Mouse (Mus musculus) C2C12 (cell line): ENCODE results near the gene Hipk2. TPM values are rescaled to one million over a fixed set of nuclear protein-coding genes. Genes with fewer than 3 reads are reported as not detected.

Experiments used
- H3K27me3 ChIP-seq: one replicate; pipeline ENCODE4 v1.6.1; 2011; ENCODE audit not compliant: control insufficient read depth, insufficient read depth, insufficient read length
- H3K36me3 ChIP-seq: one replicate; pipeline ENCODE4 v1.6.1; 2011; ENCODE audit not compliant: control insufficient read depth, insufficient read depth
- H3K4me3 ChIP-seq: one replicate; pipeline ENCODE4 v1.5.1; 2011; ENCODE audit warnings: mild to moderate bottlenecking, control low read depth; ENCODE audit not compliant: poor library complexity, insufficient read depth, severe bottlenecking
- H3K79me2 ChIP-seq: one replicate; pipeline ENCODE4 v1.6.1; 2011; ENCODE audit not compliant: control insufficient read depth, insufficient read depth
- H3K79me3 ChIP-seq: one replicate; pipeline ENCODE4 v1.6.1; 2011; ENCODE audit warnings: low read depth, control low read depth
- H3ac ChIP-seq: one replicate; pipeline ENCODE3; 2011; ENCODE audit warnings: low read depth; ENCODE audit not compliant: control insufficient read depth, insufficient read length
- CEBPB ChIP-seq: IDR thresholded peaks from one replicate; pipeline ENCODE4 v1.6.1; 2011; ENCODE audit warnings: low read depth, mild to moderate bottlenecking, control low read depth, moderate library complexity
- CTCF ChIP-seq: IDR thresholded peaks from one replicate; pipeline ENCODE4 v1.5.1; 2011; ENCODE audit not compliant: control insufficient read depth, insufficient read depth, insufficient read length
- FOSL1 ChIP-seq: IDR thresholded peaks from one replicate; pipeline ENCODE4 v1.8.0; 2011; ENCODE audit warnings: mild to moderate bottlenecking, low read length; ENCODE audit not compliant: poor library complexity, insufficient read depth, severe bottlenecking
- MAX ChIP-seq: IDR thresholded peaks from one replicate; pipeline ENCODE4 v1.6.1; 2011; ENCODE audit warnings: mild to moderate bottlenecking, control low read depth
- MYOD1 ChIP-seq: IDR thresholded peaks from one replicate; pipeline ENCODE4 v1.6.1; 2011; ENCODE audit warnings: low read depth; ENCODE audit not compliant: control insufficient read depth, insufficient read length
- MYOG ChIP-seq: IDR thresholded peaks from one replicate; pipeline ENCODE4 v1.6.1; 2011; ENCODE audit not compliant: control insufficient read depth, insufficient read length; ENCODE audit errors: extremely low read depth
- USF1 ChIP-seq: IDR thresholded peaks from one replicate; pipeline ENCODE4 v1.6.1; 2011; ENCODE audit warnings: low read depth, mild to moderate bottlenecking, control low read depth, moderate library complexity
- polyA plus RNA-seq: library from polyadenylated mRNA; unstranded; fragments of >200 nt; fragmentation: generic; extraction: Trizol; gene quantifications from one replicate; pipeline ENCODE4 v1.2.1, GENCODE M21; 2012; ENCODE audit warnings: missing spikeins

Hipk2 gene
- polyA plus RNA-seq, 1 experiment = 13.6 TPM

- H3K79me2 ChIP-seq = no peaks in the 10 kb centered on the region
- H3K79me3 ChIP-seq = no peaks in the 10 kb centered on the region
- no peaks in the 10 kb centered on the region for H3K36me3 ChIP-seq
- no peak overlapping the region for H3ac ChIP-seq
- no peaks in the 10 kb centered on the region for H3K27me3 ChIP-seq
- no peak for TF ChIP-seq CEBPB
- TF ChIP-seq CTCF = no peak
- TF ChIP-seq MAX = no peak
- TF ChIP-seq FOSL1 = no peak
- TF ChIP-seq MYOG = no peak
- TF ChIP-seq MYOD1 = no peak
- H3K4me3 ChIP-seq = no peak overlapping the region
Measured at GRCm38 (mm10) chr6:38921810-38922116, 45.8 kb upstream of the Hipk2 start.

GRCm38 (mm10) chr6:38921095-38921809, 45.3 kb upstream of the Hipk2 start:
- Histone ChIP-seq H3K79me3 (no peaks in the 10 kb centered on the region), H3K79me2 (no peaks in the 10 kb centered on the region), H3K36me3 (no peaks in the 10 kb centered on the region), H3K27me3 (no peaks in the 10 kb centered on the region), H3K4me3 (no peak overlapping the region), H3ac (no peak overlapping the region)
- no peak for TF ChIP-seq FOSL1
- TF ChIP-seq USF1 = no peak
- TF ChIP-seq MYOG = no peak
- TF ChIP-seq MYOD1 = no peak
- no peak for TF ChIP-seq MAX
- TF ChIP-seq CTCF = no peak
- no peak for TF ChIP-seq CEBPB

- no peaks in the 10 kb centered on the region for H3K79me3 ChIP-seq
- H3ac ChIP-seq = no peak overlapping the region
- H3K27me3 ChIP-seq = no peaks in the 10 kb centered on the region
- H3K79me2 ChIP-seq = no peaks in the 10 kb centered on the region
- no peak overlapping the region for H3K4me3 ChIP-seq
- no peak for TF ChIP-seq CEBPB
- TF ChIP-seq MAX = no peak
- TF ChIP-seq CTCF = no peak
- TF ChIP-seq USF1 = no peak
- no peak for TF ChIP-seq MYOG
- no peak for TF ChIP-seq MYOD1
- TF ChIP-seq FOSL1 = no peak
- H3K36me3 ChIP-seq = no peaks in the 10 kb centered on the region
Measured at GRCm38 (mm10) chr6:38920141-38920540, 44.2 kb upstream of the Hipk2 start.

GRCm38 (mm10) chr6:38919135-38919740, 43.3 kb upstream of the Hipk2 start:
- TF ChIP-seq MYOG = no peak
- no peak for TF ChIP-seq CTCF
- TF ChIP-seq FOSL1 = no peak
- TF ChIP-seq CEBPB = no peak
- no peak for TF ChIP-seq MAX
- TF ChIP-seq MYOD1 = no peak
- no peak for TF ChIP-seq USF1
- no peak overlapping the region for H3K4me3 ChIP-seq

GRCm38 (mm10) chr6:38918728-38919127, 42.8 kb upstream of the Hipk2 start:
- Histone ChIP-seq H3K27me3 (no peaks in the 10 kb centered on the region), H3K79me2 (no peaks in the 10 kb centered on the region), H3ac (no peak overlapping the region), H3K79me3 (no peaks in the 10 kb centered on the region), H3K36me3 (no peaks in the 10 kb centered on the region), H3K4me3 (no peak overlapping the region)
- no peak for TF ChIP-seq CEBPB
- TF ChIP-seq MYOD1 = no peak
- TF ChIP-seq FOSL1 = no peak
- no peak for TF ChIP-seq MAX
- no peak for TF ChIP-seq CTCF
- no peak for TF ChIP-seq USF1
- no peak for TF ChIP-seq MYOG

More at GRCm38 (mm10) chr6:38919135-38919740, 43.3 kb upstream of the Hipk2 start:
- no peaks in the 10 kb centered on the region for H3K79me2 ChIP-seq
- no peaks in the 10 kb centered on the region for H3K27me3 ChIP-seq
- H3K36me3 ChIP-seq = no peaks in the 10 kb centered on the region
- no peak overlapping the region for H3ac ChIP-seq
- no peaks in the 10 kb centered on the region for H3K79me3 ChIP-seq

- Histone ChIP-seq H3K79me3 (no peaks in the 10 kb centered on the region), H3ac (no peak overlapping the region), H3K79me2 (no peaks in the 10 kb centered on the region), H3K36me3 (no peaks in the 10 kb centered on the region), H3K27me3 (no peaks in the 10 kb centered on the region), H3K4me3 (no peak overlapping the region)
- TF ChIP-seq MYOD1 (no peak), FOSL1 (no peak), USF1 (no peak), MAX (no peak), CTCF (no peak), MYOG (no peak), CEBPB (no peak)
Measured at GRCm38 (mm10) chr6:38917415-38917814, 41.5 kb upstream of the Hipk2 start.
